Mouse (Mus musculus) liver, embryonic 11.5 days (tissue): ENCODE results near the gene Spata2. TPM values are rescaled to one million over a fixed set of nuclear protein-coding genes. Genes with fewer than 3 reads are reported as not detected.

Experiments used
- ATAC-seq: fragments of 200-750 bp; cut with Nextera tagmentation; replicated peaks from 2 replicates; pipeline ENCODE4 v1.8.0; 2017; ENCODE audit warnings: moderate number of reproducible peaks, mild to moderate bottlenecking, moderate TSS enrichment, moderate library complexity; ENCODE audit not compliant: low FRiP score
- DNase-seq: peaks from one replicate; pipeline ENCODE4 v3.0.0-alpha.2; 2017; ENCODE audit warnings: low spot score
- H3K27ac ChIP-seq: fragments of 300-500 bp; sonication (generic); 2 replicates; pipeline ENCODE4 v1.5.1; 2014; ENCODE audit warnings: mild to moderate bottlenecking, low read depth, low read length, control low read depth
- H3K27me3 ChIP-seq: fragments of 300-500 bp; sonication (generic); replicated peaks from 2 replicates; pipeline ENCODE4 v1.6.1; 2014; ENCODE audit warnings: low read length, mixed read lengths; ENCODE audit not compliant: control insufficient read depth, insufficient read depth
- H3K36me3 ChIP-seq: fragments of 300-500 bp; sonication (generic); 2 replicates; pipeline ENCODE4 v1.6.1; 2014; ENCODE audit warnings: mild to moderate bottlenecking, low read length, moderate library complexity, mixed read lengths; ENCODE audit not compliant: control insufficient read depth, insufficient read depth
- H3K4me1 ChIP-seq: fragments of 300-500 bp; sonication (generic); replicated peaks from 2 replicates; pipeline ENCODE4 v1.6.1; 2014; ENCODE audit warnings: low read length, mixed read lengths; ENCODE audit not compliant: control insufficient read depth, insufficient read depth
- H3K4me2 ChIP-seq: fragments of 300-500 bp; sonication (generic); 2 replicates; pipeline ENCODE4 v1.6.1; 2014; ENCODE audit warnings: mild to moderate bottlenecking, control low read depth, moderate library complexity
- H3K4me3 ChIP-seq: fragments of 300-500 bp; sonication (generic); 2 replicates; pipeline ENCODE4 v1.5.1; 2014; ENCODE audit warnings: low read depth, low read length, control low read depth
- H3K9ac ChIP-seq: fragments of 300-500 bp; sonication (generic); 2 replicates; pipeline ENCODE4 v1.6.1; 2014; ENCODE audit warnings: low read depth, low read length, control low read depth
- H3K9me3 ChIP-seq: fragments of 300-500 bp; sonication (generic); 2 replicates; pipeline ENCODE4 v1.6.1; 2016; ENCODE audit warnings: low read length, inconsistent platforms, mixed read lengths; ENCODE audit not compliant: control insufficient read depth
- WGBS: fragments of 180-500 bp; shearing (Covaris S2); extraction: QIAGEN DNeasy Blood & Tissue Kit; methylation state at CpG from one replicate; pipeline ENCODE4 v1.1.7; 2014; 5-methylcytosine and 5-hydroxymethylcytosine counted together
- polyA plus RNA-seq: library from polyadenylated mRNA; unstranded; fragments of >200 nt; fragmentation: Nextera tagmentation; extraction: Ambion mirVana; gene quantifications from 2 replicates; pipeline ENCODE4 v1.2.1, GENCODE M21; 2014

Spata2 gene
- polyA plus RNA-seq, 1 experiment from 2014 or later, result 17.5 TPM

DNA sequence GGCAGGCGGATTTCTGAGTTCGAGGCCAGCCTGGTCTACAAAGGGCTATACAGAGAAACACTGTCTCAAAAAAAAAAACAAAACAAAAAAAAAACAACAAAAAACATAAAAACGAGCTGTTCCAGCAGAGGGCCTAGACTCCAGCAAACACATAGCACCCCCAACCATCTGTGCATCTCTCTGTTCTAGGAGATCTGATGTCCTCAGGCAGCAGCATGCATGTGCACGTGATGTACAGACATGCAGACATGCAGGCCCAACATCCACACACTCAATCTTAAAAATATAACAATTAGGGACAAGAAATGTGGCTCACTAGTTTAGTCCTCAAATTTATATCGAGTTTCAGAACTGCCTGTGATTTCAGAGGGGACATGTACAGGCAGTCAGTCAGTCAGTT, 56.3 kb downstream of the Spata2 start:
- Histone ChIP-seq H3K27me3 (no peaks in the 10 kb centered on the region), H3K27ac (no peak overlapping the region), H3K9ac (no peak overlapping the region), H3K9me3 (no peaks in the 10 kb centered on the region), H3K4me2 (no peak overlapping the region), H3K4me1 (peaks cover 1% of the 10 kb centered on the region; the same call in 1 of the 2 replicates), H3K4me3 (no peak overlapping the region), H3K36me3 (peaks cover 34% of the 10 kb centered on the region)
- DNase-seq (no peak), ATAC-seq (no peak)
- 86% methylated on average over 5 of the region's 5 CpGs for WGBS

DNA sequence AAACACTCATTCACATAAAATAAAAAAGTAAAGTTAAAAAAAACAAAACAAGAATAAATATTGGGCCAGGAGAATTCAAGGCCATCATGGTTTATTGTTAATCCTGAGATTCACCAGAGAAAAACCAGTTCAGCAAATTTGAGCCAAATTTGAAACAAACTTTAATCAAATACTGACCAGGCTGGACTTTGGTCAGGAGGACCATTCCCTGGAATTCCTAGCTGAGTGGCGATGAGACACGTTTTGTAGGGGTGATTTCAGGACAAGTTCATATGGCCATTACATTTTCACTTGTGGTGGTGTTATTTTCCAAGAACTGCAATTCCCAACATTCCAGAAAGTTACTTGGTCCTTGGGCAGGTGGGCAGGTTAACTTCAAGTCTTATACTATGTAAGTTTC, 57.1 kb downstream of the Spata2 start:
- ATAC-seq (no peak), DNase-seq (no peak)
- no peaks in the 10 kb centered on the region for H3K9me3 ChIP-seq
- H3K4me1 ChIP-seq, result peaks cover 9% of the 10 kb centered on the region
- peaks cover 31% of the 10 kb centered on the region for H3K36me3 ChIP-seq
- no peaks in the 10 kb centered on the region for H3K27me3 ChIP-seq
- 84% methylated on average over 2 of the region's 2 CpGs for WGBS
- H3K4me2 ChIP-seq, result no peak overlapping the region
- no peak overlapping the region for H3K4me3 ChIP-seq
- H3K9ac ChIP-seq, result no peak overlapping the region
- no peak overlapping the region for H3K27ac ChIP-seq

DNA sequence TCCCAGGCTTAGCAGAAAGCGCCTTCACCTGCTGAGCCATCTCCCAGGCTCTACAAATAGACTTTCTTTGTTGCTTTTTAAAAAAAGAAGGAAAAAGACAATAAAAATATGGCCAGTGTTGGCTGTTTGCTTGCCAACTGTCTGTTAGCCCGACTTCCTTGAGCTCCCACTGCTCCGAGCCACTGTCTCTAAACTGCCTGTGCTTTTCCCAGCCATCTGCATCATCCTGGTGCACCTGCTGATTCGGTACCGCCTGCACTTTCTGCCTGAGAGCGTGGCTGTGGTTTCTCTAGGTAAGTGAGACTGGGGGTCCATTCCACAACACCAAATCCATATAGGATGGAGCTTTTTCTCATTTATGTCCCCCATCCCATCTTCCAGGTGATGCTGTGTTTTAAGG, 58.1 kb downstream of the Spata2 start:
- WGBS, result 95% methylated on average over 6 of the region's 6 CpGs
- H3K4me2 ChIP-seq, result no peak overlapping the region
- H3K4me3 ChIP-seq, result no peak overlapping the region
- no peaks in the 10 kb centered on the region for H3K27me3 ChIP-seq
- ATAC-seq, result no peak
- H3K36me3 ChIP-seq, result peaks cover 26% of the 10 kb centered on the region
- no peak overlapping the region for H3K27ac ChIP-seq
- no peak for DNase-seq
- H3K4me1 ChIP-seq, result peaks cover 12% of the 10 kb centered on the region
- no peaks in the 10 kb centered on the region for H3K9me3 ChIP-seq
- H3K9ac ChIP-seq, result no peak overlapping the region

DNA sequence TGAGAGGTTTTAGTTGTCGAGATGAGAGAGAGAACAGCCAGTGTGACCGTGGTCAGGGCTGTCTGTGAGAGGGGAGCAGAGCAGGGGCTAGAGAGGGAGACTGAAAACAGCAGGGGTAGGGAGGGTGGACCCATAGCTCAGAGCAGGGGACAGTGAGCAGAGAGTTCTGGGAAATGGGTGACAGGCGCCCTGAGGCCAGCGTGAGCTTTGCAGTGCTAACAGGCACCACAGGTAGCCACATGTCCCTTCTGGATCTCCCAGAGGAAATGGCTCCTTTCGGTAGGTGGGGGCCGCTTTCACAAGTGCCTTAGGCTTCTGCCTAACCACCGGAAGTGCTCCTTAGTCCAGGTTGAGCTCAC, 61.3 kb downstream of the Spata2 start:
- WGBS, result 56% methylated on average over 7 of the region's 7 CpGs
- H3K4me3 ChIP-seq, result no peak overlapping the region
- peak overlapping the region; percentile 88 for H3K27ac ChIP-seq
- peaks cover 12% of the 10 kb centered on the region for H3K4me1 ChIP-seq
- no peak overlapping the region; the same call in 1 of the 2 replicates for H3K9ac ChIP-seq
- H3K4me2 ChIP-seq, result no peak overlapping the region
- H3K9me3 ChIP-seq, result no peaks in the 10 kb centered on the region
- H3K27me3 ChIP-seq, result no peaks in the 10 kb centered on the region
- DNase-seq, result no peak
- ATAC-seq, result peak; percentile 65
- H3K36me3 ChIP-seq, result peaks cover 7% of the 10 kb centered on the region; the same call in 1 of the 2 replicates

Other genes starting within 250 kb of the Spata2 start
- 8.0 and 11.8 TPM in 2 replicates for gene B4galt5, start 143.7 kb downstream of the Spata2 start, polyA plus RNA-seq
- 22.0 and 23.8 TPM in 2 replicates for gene Slc9a8, start 71.2 kb downstream of the Spata2 start, polyA plus RNA-seq
- gene Rnf114, start 242 bp downstream of the Spata2 start, polyA plus RNA-seq, result 55.9 and 57.7 TPM in 2 replicates
- gene Snai1, start 45.3 kb upstream of the Spata2 start, polyA plus RNA-seq, result 14.3 and 15.2 TPM in 2 replicates
- gene Ube2v1, start 139.2 kb upstream of the Spata2 start, polyA plus RNA-seq, result 304 and 308 TPM in 2 replicates
- gene Gm20431, start 168.6 kb upstream of the Spata2 start, polyA plus RNA-seq, result 3.8 and 4.9 TPM in 2 replicates
- gene Cebpb, start 196.0 kb upstream of the Spata2 start, polyA plus RNA-seq, result 13.9 and 14.4 TPM in 2 replicates
- gene Tmem189, start 196.9 kb upstream of the Spata2 start, polyA plus RNA-seq, result 30.5 and 32.6 TPM in 2 replicates